Mouse (Mus musculus) retina, adult 2 months (tissue): ENCODE measurements around the gene Mettl23.
"Not testable (repeated sequence)": the region's sequence is repeated elsewhere in the genome, so short reads cannot be mapped to it uniquely, and the experiment has no call there.

Experiments used
- DNase-seq: peaks from one replicate; pipeline ENCODE4 v3.0.0-alpha.2; 2012; ENCODE audit warnings: low read depth, low spot score

Mettl23 gene

DNA sequence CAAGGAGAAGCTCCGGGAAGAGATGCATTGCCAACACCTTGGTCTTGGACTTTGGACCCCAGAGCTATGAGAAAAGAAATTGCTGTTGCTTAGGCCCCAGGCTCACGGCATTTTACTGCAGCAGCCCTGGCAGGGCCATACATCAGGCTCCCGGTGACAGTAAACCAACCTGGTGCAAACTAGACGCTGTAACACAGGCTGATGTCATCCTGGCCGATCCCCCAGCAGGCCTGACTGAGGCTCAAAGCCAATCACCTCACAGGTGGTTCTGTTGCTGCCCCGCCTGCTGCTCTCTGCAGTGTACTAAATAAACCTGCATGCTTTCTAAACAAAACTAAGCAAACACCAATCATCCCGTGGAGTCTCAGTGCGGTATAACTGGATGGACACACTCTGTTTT, 24.4 kb upstream of the Mettl23 start:
- no peak for DNase-seq

DNA sequence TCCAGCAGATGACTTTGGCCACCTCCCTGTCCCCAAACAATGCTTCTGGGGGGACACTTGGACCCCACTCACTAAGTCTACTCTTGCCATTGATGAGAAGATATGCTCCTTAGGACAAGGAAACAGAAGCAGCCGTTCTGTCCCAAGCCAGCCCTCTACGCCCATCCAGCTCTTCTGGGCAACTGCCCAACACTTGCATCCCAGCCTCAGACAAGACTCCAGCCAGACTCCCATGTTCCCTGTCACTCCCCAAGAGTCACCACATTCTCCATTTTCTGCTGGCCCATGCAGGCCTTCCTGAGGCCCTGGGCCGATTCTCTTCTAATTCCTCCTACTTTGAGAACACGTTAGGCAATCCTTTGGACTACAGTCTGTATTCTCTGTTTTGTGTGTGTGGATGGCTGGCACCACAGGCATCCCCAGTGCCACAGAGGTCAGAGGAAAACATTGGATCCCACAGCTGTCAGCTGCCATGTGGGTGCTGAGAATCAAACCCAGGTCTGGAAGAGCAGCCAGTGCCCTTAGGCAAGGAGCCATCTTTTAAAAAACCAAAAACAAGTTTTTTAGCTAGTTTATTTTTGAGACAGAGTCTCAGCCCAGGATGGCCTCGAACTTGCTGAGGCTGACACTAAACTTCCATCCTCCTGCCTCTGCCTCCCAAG, 23.0 kb upstream of the Mettl23 start:
- DNase-seq, result no peak

DNA sequence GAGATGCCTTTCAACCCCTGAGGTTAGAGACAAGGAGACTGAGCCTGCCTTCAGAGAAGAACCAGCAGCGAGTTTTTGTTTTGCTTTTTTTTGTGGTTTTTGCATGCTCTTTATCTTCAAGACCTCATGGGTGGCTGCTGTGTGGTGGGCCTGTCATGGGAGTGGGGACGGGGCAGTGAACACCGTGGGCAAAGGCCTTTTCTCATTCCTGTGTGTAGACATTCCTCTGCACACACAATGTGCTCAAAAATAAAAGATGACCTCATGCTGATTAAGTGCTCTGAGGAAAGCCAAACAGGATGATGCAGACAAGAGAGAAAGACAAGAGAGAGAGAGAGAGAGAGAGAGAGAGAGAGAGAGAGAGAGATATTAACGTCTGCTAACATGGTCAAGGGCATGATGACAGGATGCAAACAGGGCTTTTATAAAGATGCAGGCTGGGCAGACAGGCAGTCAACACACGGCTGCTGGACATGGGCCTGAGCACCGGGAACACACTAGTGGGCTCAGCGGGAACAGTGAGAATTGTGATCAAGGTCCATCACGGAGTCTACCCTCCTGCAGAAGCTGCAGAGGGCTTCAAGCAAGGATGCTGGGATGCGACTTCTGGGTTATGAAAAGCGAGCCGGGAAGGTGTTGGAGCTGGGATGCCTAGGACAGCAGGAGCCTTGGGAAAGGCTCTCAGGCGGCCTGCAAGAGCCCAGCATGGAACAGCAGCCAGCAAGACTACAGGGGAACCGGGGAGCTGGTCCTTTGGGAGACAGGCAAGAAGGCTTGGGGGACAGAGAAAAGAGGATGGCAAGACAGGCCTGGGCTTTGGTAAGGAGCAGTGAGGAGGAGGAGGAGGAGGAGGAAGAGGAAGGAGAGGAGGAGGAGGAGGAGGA, 21.8 kb upstream of the Mettl23 start:
- DNase-seq, result no peak

DNA sequence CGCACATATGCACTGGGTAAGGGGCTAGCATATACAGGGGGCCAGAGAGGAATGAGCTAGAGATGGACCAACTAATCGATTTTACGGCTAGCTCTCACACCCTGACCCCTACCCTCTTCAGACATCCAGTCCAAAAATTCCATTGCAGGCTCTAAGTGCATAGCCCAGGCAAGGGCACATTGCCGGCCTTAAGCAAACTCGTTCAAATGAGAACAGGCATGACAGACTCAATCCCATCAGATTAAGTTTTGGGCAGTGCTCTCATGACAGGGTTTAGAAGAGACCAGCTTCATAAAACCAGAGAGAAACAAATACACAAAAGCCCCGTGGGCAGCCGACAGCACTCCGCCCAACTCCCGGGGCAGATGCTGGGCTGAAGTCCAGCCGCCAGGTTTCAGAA, 20.9 kb upstream of the Mettl23 start:
- DNase-seq, result no peak

DNA sequence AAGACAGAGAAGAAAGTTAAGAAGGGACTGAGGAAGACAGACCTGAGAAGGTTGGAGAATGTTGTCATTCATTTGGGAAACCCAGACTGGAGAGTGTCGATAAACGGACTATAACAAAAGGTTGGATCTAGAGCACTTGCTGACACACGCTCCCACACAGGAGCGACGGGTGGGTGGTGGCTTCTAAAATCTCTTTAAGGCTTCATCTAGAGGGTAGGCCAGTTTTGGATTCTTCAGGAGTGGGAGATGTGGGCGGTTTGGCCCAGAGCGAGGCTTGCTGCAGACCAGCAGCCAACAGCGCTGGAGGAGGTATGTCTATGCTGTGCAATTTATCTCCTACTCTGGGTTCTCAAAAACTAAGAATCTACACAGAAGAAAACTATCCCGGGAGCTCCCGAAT, 20.5 kb upstream of the Mettl23 start:
- no peak for DNase-seq

DNA sequence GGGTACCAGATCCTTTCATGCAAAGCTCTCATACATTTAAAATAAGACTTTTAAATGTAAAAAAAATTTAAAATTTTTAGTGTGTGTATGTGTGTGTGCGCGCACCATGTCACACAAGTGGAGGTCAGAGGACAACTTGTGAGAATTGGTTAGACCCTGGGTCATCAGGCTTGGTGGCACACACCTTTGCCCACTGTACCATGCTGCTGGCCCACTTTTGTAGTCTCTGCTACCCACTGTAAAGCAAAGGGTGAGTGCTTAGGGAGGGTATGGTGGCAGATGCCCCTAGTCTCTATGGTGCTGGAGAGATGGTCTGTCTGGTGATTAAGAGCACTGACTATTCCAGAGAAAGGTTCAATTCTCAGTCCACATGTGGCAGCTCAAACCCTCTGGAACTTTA, 19.8 kb upstream of the Mettl23 start:
- DNase-seq, result no peak

DNA sequence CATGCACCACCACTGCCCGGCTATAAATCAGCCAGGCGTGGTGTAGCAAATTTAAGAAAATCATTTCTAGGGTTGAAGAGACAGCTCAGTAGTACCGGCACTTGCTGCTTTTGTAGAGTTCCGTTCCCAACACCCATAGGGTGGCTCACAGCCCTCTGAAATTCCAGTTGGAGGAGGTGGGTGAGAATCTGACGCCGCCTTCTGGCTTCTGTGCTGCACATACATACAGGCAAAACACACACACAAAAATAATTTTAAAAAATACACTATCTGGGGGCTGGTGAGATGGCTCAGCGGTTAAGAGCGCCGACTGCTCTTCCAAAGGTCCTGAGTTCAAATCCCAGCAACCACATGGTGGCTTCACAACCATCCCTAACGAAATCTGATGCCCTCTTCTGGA, 19.2 kb upstream of the Mettl23 start:
- not testable (repeated sequence) for DNase-seq

DNA sequence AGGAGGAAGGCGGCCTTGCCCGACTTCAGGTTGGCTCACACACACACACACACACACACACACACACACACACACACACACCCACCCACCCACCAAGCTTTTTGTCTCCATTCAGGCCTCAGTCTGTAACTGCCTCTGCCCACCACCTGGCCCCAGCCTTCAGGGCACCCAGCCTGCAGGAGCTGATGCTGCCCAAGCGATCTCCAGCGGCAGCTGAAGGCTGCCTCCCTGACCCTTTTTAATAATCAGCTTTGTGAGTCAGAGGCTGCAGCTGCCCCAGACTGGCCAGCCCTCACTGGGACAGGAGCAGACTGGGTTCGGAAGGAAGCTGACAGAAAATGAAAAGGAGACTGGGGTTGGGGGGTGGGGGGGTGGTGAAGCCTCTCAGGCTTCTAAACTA, 17.8 kb upstream of the Mettl23 start:
- no peak for DNase-seq

DNA sequence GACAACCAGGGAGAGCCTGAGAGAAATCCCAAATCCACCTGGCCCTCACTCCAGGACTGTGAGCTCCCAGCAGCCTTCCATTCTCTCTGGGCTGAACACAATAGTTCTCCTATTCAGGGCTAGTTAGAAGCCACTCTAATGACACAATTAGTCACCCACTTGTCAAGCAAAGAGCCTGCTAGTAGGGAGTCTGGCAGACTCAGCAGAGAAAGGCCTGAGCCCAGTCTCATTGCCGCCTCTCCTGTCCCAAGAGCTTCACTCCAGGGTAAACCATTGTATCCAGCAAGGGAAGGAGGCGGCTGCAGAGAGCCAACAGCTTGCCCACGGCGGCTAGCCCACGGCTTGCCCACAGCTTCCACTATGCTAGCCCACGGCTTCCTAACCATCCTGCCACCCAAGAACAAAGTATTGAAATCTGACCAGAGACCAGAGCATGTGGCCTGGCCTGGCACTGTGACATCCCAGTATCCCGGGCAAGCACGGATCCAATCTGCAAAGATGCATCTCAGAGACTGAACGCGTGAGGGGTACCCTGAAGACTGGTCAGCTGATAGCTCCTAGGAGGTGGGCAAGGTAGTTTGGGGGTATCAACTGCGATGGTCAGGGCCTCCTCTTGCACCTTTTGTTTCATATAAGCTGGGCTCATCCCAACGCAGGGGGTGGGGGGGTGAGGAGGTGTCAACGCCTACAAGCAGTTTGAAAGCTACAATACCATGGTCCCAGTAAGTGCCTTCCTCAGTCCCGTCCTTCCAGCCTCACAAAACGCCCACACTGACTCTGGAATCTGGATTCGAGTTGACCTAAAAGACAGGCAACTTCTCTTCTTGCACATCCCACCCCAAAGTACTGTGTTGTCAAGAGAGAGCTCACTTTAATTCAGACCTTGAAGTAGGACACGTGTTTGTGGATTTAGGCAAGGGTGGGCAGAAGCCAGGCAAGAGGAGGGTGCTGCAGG, 16.3 kb upstream of the Mettl23 start:
- no peak for DNase-seq

DNA sequence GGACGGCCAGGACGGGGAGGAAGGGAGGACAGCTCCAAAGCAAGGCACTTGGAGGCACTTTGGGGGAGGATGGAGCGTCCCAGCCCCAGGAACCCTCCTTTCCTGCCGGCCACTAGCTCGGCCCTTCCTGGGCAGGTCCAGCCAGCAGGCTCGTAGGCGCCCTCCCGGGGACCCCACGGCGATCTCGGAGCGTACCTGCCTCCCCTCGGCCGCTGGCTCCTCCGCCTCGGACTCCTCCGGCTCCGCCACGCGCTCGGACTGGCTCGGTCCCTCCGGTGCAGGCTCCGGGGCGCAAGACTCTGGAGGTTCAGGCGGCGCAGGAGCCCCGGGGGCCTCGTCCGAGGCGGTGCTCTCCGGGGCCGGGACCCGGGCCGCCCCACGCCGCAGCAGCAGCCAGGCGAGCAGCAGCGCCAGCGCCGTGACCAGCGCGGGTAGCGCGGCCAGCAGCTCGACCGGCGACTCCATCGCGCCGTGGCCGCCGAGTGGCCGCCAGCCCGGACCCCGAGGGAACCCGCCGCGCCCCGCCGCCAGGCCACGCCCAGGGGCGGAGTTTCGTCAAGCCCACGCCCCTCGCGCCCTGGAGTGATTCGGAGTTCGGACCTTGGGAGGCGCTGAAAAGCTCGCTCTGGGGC, 15.4 kb upstream of the Mettl23 start, which contains the start of gene Mxra7:
TSS of gene Mxra7 (minus strand) at position 513 of the 632 bp plus-strand sequence.
- DNase-seq, result no peak

DNA sequence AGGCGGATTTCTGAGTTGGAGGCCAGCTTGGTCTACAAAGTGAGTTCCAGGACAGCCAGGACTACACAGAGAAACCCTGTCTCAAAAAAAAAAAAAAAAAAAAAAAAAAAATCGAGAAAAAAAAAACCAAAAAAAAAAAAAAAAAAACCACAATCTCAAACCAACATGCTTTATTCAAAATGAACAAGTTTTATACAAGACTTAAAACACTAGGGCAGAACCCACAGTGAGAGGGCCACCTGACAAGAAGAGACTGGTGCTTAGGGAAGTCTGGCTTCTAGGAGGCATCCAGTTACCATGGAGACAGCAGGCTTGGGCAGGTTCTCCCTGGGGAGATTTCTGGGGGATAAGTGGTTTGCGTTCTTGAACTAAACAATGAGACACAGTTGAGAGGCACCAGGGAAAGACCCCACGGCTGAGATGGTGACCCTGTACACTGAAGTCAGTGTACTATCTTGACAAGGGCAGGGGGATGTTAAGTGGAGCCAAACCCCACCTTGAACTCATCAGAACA, 10.8 kb upstream of the Mettl23 start:
- no peak for DNase-seq

DNA sequence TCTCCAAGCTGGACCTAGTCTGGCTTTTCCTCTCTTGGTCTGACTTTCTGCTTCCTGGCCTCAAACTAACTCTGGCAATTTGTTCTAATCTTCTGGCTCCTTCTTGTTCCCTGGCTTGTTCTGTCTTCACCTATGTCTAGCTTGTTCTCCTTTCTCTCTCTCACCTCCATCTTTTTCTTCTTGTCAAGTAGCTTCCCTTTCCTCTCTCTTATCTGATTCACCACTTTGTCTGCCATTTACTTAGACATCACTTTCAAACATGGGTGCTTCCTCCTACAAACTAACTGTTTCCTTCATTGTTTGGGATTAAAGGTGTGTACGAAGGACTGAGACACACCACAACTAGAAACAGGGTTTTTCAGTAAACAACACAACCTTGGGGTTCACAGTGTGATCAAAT, 8.1 kb upstream of the Mettl23 start:
- DNase-seq, result no peak

DNA sequence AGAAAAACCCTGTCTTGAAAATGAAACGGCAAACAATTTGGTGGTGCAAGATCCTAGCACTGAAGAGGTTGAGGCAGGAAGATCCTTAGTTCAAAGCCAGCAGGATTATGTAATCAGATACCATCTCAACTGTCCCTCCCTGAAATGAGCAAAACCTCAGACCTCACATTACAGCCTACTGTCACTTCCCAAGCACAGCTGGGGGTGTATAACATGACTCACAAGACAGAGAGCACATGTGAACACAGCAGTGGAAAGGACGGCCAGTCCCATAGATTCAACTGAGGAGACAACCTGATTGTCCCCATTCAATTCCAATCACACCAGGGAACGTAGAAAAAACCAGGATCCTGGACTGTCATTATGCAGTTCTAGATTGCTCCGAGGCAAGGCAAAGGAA, 6.8 kb upstream of the Mettl23 start:
- DNase-seq, result no peak

DNA sequence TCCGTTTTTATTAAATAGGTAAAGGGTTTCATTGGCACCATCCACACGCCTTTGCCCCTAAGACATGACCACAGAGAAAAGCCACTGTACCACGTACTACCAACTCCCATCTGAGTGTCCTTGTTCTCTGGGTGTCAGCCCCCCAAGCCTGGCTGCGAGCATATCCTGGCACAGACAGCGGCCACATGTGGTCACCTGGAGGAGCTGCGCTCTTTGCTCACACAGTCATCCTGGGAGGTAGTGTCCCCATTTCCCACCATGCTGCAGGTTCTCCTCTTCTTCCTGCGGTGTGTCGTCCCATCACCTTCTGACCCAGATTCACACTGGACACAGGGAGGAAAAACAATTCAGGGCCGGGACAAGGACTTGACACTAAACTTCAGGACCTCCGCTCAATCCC, 5.6 kb upstream of the Mettl23 start:
- no peak for DNase-seq

DNA sequence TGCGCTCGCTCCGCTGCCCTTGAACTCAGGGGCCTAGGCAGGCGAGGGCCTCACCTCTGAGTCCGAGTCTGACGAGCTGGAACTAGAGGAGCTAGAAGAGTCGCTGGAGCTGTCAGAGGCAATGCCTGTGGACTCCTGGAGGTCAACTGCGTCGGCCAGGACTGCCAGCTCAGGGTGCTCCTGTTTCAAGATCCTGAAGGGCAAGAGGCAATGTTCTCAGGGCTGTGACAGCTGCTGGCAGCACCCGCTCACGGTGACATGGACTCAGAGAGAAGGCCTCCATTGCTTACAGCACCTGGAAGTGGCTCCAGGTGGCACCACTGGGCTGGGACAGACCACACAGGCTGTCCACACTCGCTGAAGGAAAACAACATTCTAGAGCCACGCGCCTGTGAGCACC, 4.1 kb upstream of the Mettl23 start:
- DNase-seq, result no peak

DNA sequence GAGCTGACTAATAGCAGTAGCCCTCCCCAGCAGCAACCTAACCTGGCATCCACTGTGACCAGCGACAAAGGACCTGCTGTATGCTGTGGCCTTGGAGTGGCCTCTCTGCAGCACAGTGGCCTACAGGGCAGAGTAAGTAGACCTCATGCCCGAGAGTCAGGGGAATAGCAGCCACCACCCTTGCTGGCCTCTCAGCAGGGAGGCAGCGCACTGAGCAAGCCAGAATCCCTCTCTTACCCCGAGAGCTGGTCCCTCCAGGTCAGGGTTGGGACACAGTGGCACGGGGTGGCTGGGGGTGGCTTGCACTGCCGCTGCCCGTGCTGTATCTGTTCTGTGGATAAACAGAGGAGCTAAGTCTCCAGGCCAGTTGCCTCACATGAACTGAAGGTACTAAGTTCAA, 3.5 kb upstream of the Mettl23 start:
- no peak for DNase-seq

DNA sequence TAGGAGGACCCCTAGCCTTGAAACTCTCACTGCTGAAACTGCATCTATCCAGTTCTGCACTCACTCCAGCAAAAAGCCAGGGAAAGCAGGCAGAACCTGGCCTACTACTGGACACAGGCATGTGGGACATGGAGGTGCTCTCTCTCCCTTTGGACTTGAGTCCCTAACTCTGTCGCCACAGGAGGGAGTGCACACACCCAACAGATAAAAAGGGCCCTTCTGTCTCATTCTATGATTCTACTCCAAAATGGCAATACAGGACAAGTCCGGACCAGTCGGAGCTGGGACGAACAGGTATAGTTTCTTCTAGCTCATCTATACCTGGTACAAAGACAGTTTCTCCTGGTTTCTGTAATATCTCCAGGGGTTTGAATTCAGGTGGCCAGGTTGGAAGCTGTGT, 2.3 kb upstream of the Mettl23 start:
- DNase-seq, result no peak

DNA sequence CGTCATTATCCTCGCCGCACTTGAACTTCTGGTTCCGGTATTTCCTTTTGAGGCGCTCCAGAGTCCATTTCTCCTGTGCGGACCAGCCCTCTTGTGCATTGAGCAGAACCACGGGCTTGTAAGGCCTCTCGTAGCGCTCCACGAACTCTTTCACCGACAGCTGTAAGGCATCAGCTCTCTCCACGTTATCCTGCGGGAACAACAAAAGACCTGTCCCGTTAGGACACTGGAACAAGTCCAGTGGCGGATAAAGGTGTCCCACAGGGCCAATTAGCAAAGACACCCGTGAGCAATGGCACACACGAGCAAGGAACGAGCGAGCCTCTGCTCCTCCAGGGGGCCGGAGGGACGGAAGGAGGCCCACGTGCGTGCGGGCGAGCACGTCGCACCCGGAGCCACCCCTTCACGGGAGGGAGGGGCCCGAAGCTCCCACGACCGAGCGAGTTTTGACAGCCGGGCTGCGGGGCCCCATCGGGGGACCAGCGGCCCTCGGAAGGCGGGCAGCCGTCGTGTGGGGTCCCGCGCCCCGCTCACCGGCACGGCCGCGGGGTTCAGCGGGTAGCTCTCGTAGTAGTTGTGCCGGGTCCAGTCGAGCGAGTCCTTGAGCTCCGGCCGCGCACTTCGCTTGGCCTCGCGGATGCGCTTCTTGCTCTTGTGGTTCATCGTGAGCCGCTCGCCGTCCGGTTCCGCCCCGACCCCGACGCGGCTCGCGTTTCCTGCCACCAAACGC, 382 bp upstream of the Mettl23 start:
- no peak for DNase-seq

DNA sequence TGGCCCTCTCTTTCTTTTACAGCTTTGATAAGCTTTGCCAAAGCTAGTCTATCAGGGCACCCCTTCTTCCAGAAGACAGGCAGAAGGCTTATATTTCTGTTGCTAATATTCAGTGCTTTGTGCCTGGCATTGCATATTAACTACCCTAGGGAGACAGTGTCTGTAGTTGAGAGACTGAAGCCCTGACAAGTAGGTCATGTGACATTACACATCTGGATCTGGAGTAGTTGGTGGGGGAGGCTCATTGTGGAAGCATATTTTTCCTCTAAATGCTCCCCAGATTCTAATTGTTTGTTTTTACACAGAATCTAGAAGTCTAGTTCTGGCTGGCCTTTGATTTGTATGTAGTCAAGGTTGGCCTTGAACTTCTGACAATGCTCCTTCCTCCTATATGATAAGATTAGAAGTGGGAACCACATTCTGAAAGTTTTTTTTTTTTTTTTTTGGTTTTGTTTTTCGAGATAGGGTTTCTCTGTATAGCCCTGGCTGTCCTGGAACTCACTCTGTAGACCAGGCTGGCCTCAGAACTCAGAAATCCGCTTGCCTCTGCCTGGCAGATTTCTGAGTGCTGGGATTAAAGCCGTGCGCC, 3.6 kb downstream of the Mettl23 start:
- no peak for DNase-seq
